Mouse (Mus musculus) stomach, embryonic 14.5 days (tissue): ENCODE data around the gene 2810006K23Rik. TPM values are rescaled to one million over a fixed set of nuclear protein-coding genes. Genes with fewer than 3 reads are reported as not detected.

Source experiments
- ATAC-seq: fragments of 200-750 bp; cut with Nextera tagmentation; 2 replicates; pipeline ENCODE4 v1.8.0; 2017; ENCODE audit warnings: low read depth, moderate TSS enrichment; ENCODE audit not compliant: insufficient number of reproducible peaks, insufficient read depth, low FRiP score
- H3K27ac ChIP-seq: fragments of 300-500 bp; sonication (generic); 2 replicates; pipeline ENCODE4 v1.5.1; 2014; ENCODE audit warnings: mild to moderate bottlenecking, low read length, moderate library complexity, mixed read lengths
- H3K27me3 ChIP-seq: fragments of 300-500 bp; sonication (generic); 2 replicates; pipeline ENCODE4 v1.6.1; 2014; ENCODE audit warnings: low read length, control low read depth, mixed read lengths; ENCODE audit not compliant: control insufficient read depth, insufficient read depth
- H3K36me3 ChIP-seq: fragments of 300-500 bp; sonication (generic); 2 replicates; pipeline ENCODE4 v1.6.1; 2014; ENCODE audit warnings: mild to moderate bottlenecking, control low read depth, low read length, moderate library complexity, mixed read lengths; ENCODE audit not compliant: control insufficient read depth, insufficient read depth
- H3K4me1 ChIP-seq: fragments of 300-500 bp; sonication (generic); 2 replicates; pipeline ENCODE4 v1.6.1; 2014; ENCODE audit warnings: low read length, control low read depth, mixed read lengths; ENCODE audit not compliant: control insufficient read depth, insufficient read depth
- H3K4me2 ChIP-seq: fragments of 300-500 bp; sonication (generic); replicated peaks from 2 replicates; pipeline ENCODE4 v1.6.1; 2014; ENCODE audit warnings: low read depth, low read length, control low read depth
- H3K4me3 ChIP-seq: fragments of 300-500 bp; sonication (generic); 2 replicates; pipeline ENCODE4 v1.5.1; 2014; ENCODE audit warnings: low read depth, low read length, control low read depth
- H3K9ac ChIP-seq: fragments of 300-500 bp; sonication (generic); replicated peaks from 2 replicates; pipeline ENCODE4 v1.6.1; 2014; ENCODE audit warnings: low read depth, mild to moderate bottlenecking, control low read depth, low read length, moderate library complexity, mixed read lengths
- H3K9me3 ChIP-seq: fragments of 300-500 bp; sonication (generic); 2 replicates; pipeline ENCODE4 v1.6.1; 2016; ENCODE audit warnings: low read depth, low read length, control low read depth; ENCODE audit not compliant: control insufficient read depth
- WGBS: fragments of 180-500 bp; shearing (Covaris S2); extraction: QIAGEN DNeasy Blood & Tissue Kit; methylation state at CpG from one replicate; pipeline ENCODE4 v1.1.7; 2014; 5-methylcytosine and 5-hydroxymethylcytosine counted together
- polyA plus RNA-seq: library from polyadenylated mRNA; unstranded; fragments of >200 nt; fragmentation: Nextera tagmentation; extraction: Ambion mirVana; gene quantifications from 2 replicates; pipeline ENCODE4 v1.2.1, GENCODE M21; 2014

2810006K23Rik gene
- polyA plus RNA-seq, 1 experiment from 2014 or later, result 10.8 TPM

GRCm38 (mm10) chr5:124351111-124351560 is 23.2 kb downstream of the 2810006K23Rik start:
- peak overlapping the region; percentile 96 for H3K4me2 ChIP-seq
- H3K4me1 ChIP-seq, result peaks cover 17% of the 10 kb centered on the region
- H3K9ac ChIP-seq, result peak overlapping the region; percentile 99; the same call in 1 of the 2 replicates
- 21% methylated on average over 7 of the region's 7 CpGs for WGBS
- H3K9me3 ChIP-seq, result no peaks in the 10 kb centered on the region
- peak overlapping the region; percentile 94 for H3K4me3 ChIP-seq
- H3K27me3 ChIP-seq, result no peaks in the 10 kb centered on the region
- ATAC-seq, result peak; percentile 20; the same call in 1 of the 2 replicates
- H3K27ac ChIP-seq, result peak overlapping the region; percentile 99
- peaks cover 32% of the 10 kb centered on the region for H3K36me3 ChIP-seq

GRCm38 (mm10) chr5:124351604-124352003 is 23.7 kb downstream of the 2810006K23Rik start:
- Histone ChIP-seq H3K9me3 (no peaks in the 10 kb centered on the region), H3K27me3 (no peaks in the 10 kb centered on the region), H3K4me3 (peak overlapping the region; percentile 94), H3K4me1 (peaks cover 17% of the 10 kb centered on the region), H3K36me3 (peaks cover 28% of the 10 kb centered on the region), H3K27ac (peak overlapping the region; percentile 99), H3K9ac (peak overlapping the region; percentile 99; the same call in 1 of the 2 replicates), H3K4me2 (peak overlapping the region; percentile 96)
- 38% methylated on average over 3 of the region's 3 CpGs for WGBS
- peak; percentile 2; the same call in 1 of the 2 replicates for ATAC-seq

- H3K9ac ChIP-seq, result peak overlapping the region; percentile 99
- H3K4me1 ChIP-seq, result peaks cover 17% of the 10 kb centered on the region
- ATAC-seq, result peak; percentile 89
- peak overlapping the region; percentile 99 for H3K27ac ChIP-seq
- H3K4me3 ChIP-seq, result peak overlapping the region; percentile 94
- peak overlapping the region; percentile 96 for H3K4me2 ChIP-seq
- H3K9me3 ChIP-seq, result no peaks in the 10 kb centered on the region
- 1% methylated on average over 30 of the region's 30 CpGs for WGBS
- H3K36me3 ChIP-seq, result peaks cover 22% of the 10 kb centered on the region
- H3K27me3 ChIP-seq, result no peaks in the 10 kb centered on the region
Measured at GRCm38 (mm10) chr5:124352141-124352920, 24.4 kb downstream of the 2810006K23Rik start.

- peaks cover 17% of the 10 kb centered on the region for H3K4me1 ChIP-seq
- peak overlapping the region; percentile 94 for H3K4me3 ChIP-seq
- ATAC-seq, result no peak
- no peaks in the 10 kb centered on the region for H3K27me3 ChIP-seq
- H3K9ac ChIP-seq, result peak overlapping the region; percentile 99
- peaks cover 19% of the 10 kb centered on the region for H3K36me3 ChIP-seq
- H3K4me2 ChIP-seq, result peak overlapping the region; percentile 96
- WGBS, result 0% methylated on average over 31 of the region's 32 CpGs
- H3K27ac ChIP-seq, result peak overlapping the region; percentile 99
- H3K9me3 ChIP-seq, result no peaks in the 10 kb centered on the region
Measured at GRCm38 (mm10) chr5:124353011-124353725, 25.3 kb downstream of the 2810006K23Rik start.

GRCm38 (mm10) chr5:124353726-124354547 is 26.0 kb downstream of the 2810006K23Rik start:
- H3K9ac ChIP-seq, result peak overlapping the region; percentile 99
- ATAC-seq, result no peak
- H3K36me3 ChIP-seq, result peaks cover 11% of the 10 kb centered on the region
- H3K27me3 ChIP-seq, result no peaks in the 10 kb centered on the region
- peak overlapping the region; percentile 96 for H3K4me2 ChIP-seq
- under 1% methylated on average over 93 of the region's 132 CpGs for WGBS
- H3K9me3 ChIP-seq, result no peaks in the 10 kb centered on the region
- peak overlapping the region; percentile 94 for H3K4me3 ChIP-seq
- H3K4me1 ChIP-seq, result peaks cover 17% of the 10 kb centered on the region
- H3K27ac ChIP-seq, result peak overlapping the region; percentile 99

GRCm38 (mm10) chr5:124354574-124355424 is 26.9 kb downstream of the 2810006K23Rik start:
- no peaks in the 10 kb centered on the region for H3K9me3 ChIP-seq
- peaks cover 17% of the 10 kb centered on the region for H3K4me1 ChIP-seq
- peak; percentile 49; the same call in 1 of the 2 replicates for ATAC-seq
- H3K27ac ChIP-seq, result peak overlapping the region; percentile 53; the same call in 1 of the 2 replicates
- H3K36me3 ChIP-seq, result peaks cover 2% of the 10 kb centered on the region
- WGBS, result under 1% methylated on average over 35 of the region's 60 CpGs
- peak overlapping the region; percentile 46 for H3K4me2 ChIP-seq
- H3K4me3 ChIP-seq, result peak overlapping the region; percentile 94
- H3K27me3 ChIP-seq, result no peaks in the 10 kb centered on the region
- H3K9ac ChIP-seq, result peak overlapping the region; percentile 99; the same call in 1 of the 2 replicates

GRCm38 (mm10) chr5:124355425-124355959 is 27.6 kb downstream of the 2810006K23Rik start:
- H3K36me3 ChIP-seq, result no peaks in the 10 kb centered on the region
- no peak for ATAC-seq
- no peaks in the 10 kb centered on the region for H3K27me3 ChIP-seq
- H3K4me2 ChIP-seq, result peak overlapping the region; percentile 46
- no peaks in the 10 kb centered on the region for H3K9me3 ChIP-seq
- no peak overlapping the region for H3K9ac ChIP-seq
- peak overlapping the region; percentile 94 for H3K4me3 ChIP-seq
- H3K27ac ChIP-seq, result no peak overlapping the region
- 4% methylated on average over 12 of the region's 12 CpGs for WGBS
- peaks cover 13% of the 10 kb centered on the region for H3K4me1 ChIP-seq
